Mouse (Mus musculus) bone marrow, adult 2 months (tissue): ENCODE data around the gene Mpp2.

Experiments
- CTCF ChIP-seq: fragments of 200-500 bp; IDR thresholded peaks from 2 replicates; pipeline ENCODE4 v1.5.1; 2011; ENCODE audit warnings: low read length, control low read depth; ENCODE audit not compliant: control insufficient read depth, insufficient read depth
- POLR2A ChIP-seq: fragments of 200-500 bp; IDR thresholded peaks from 2 replicates; pipeline ENCODE4 v1.6.1; 2011; ENCODE audit warnings: low read depth, mild to moderate bottlenecking, control low read depth, low read length, borderline replicate concordance; ENCODE audit not compliant: control insufficient read depth

GRCm38 (mm10) chr11:102021196-102021595 is 67.1 kb downstream of the Mpp2 start:
- TF ChIP-seq CTCF (no peak), POLR2A (no peak)
